Mouse (Mus musculus): ENCODE results near the gene Lxn.

Lxn gene

GRCm38 (mm10) chr3:67463450-67464372 is at the start of gene Lxn:
Gene Lxn, minus strand, starts transcription at chr3:67463926.
- peak; percentile 46 to 75 for DNase-seq (ENCODE audit: low spot score in 2 of 2)

GRCm38 (mm10) chr3:67512807-67513206 is 49.1 kb upstream of the Lxn start:
- DNase-seq (ENCODE audit: low spot score in 2 of 2): peak; percentile 71 to 84

- no peak for DNase-seq (ENCODE audit: low spot score in 2 of 2)
Observed at GRCm38 (mm10) chr3:67508216-67508892, 44.6 kb upstream of the Lxn start.

- no peak for DNase-seq (ENCODE audit: low spot score in 2 of 2)
Observed at GRCm38 (mm10) chr3:67505286-67505685, 41.6 kb upstream of the Lxn start.

GRCm38 (mm10) chr3:67503878-67504277 is 40.2 kb upstream of the Lxn start:
- no peak for DNase-seq (ENCODE audit: low spot score in 2 of 2)

GRCm38 (mm10) chr3:67499406-67499791 is 35.7 kb upstream of the Lxn start:
- DNase-seq (ENCODE audit: low spot score in 2 of 2): no peak

GRCm38 (mm10) chr3:67498773-67499405 is 35.2 kb upstream of the Lxn start:
- DNase-seq (ENCODE audit: low spot score in 2 of 2): no peak

- no peak for DNase-seq (ENCODE audit: low spot score in 2 of 2)
Observed at GRCm38 (mm10) chr3:67497998-67498397, 34.3 kb upstream of the Lxn start.

- DNase-seq (ENCODE audit: low spot score in 2 of 2): no peak
Observed at GRCm38 (mm10) chr3:67496310-67496709, 32.6 kb upstream of the Lxn start.

GRCm38 (mm10) chr3:67493132-67493531 is 29.4 kb upstream of the Lxn start:
- no peak for DNase-seq (ENCODE audit: low spot score in 2 of 2)

GRCm38 (mm10) chr3:67492086-67492869 is 28.6 kb upstream of the Lxn start:
- no peak for DNase-seq (ENCODE audit: low spot score in 2 of 2)

GRCm38 (mm10) chr3:67490156-67490555 is 26.4 kb upstream of the Lxn start:
- DNase-seq (ENCODE audit: low spot score in 2 of 2): no peak

GRCm38 (mm10) chr3:67485233-67485632 is 21.5 kb upstream of the Lxn start:
- DNase-seq (ENCODE audit: low spot score in 2 of 2): no peak

GRCm38 (mm10) chr3:67482400-67482799 is 18.7 kb upstream of the Lxn start:
- DNase-seq (ENCODE audit: low spot score in 2 of 2): no peak

GRCm38 (mm10) chr3:67479806-67480205 is 16.1 kb upstream of the Lxn start:
- no peak for DNase-seq (ENCODE audit: low spot score in 2 of 2)

- no peak for DNase-seq (ENCODE audit: low spot score in 2 of 2)
Observed at GRCm38 (mm10) chr3:67473438-67473837, 9.7 kb upstream of the Lxn start.

GRCm38 (mm10) chr3:67471408-67472127 is 7.8 kb upstream of the Lxn start:
- no peak for DNase-seq (ENCODE audit: low spot score in 2 of 2)

GRCm38 (mm10) chr3:67467281-67467680 is 3.6 kb upstream of the Lxn start:
- no peak for DNase-seq (ENCODE audit: low spot score in 2 of 2)

- no peak for DNase-seq (ENCODE audit: low spot score in 2 of 2)
Observed at GRCm38 (mm10) chr3:67466576-67466975, 2.9 kb upstream of the Lxn start.

GRCm38 (mm10) chr3:67463001-67463400 is 725 bp downstream of the Lxn start:
- DNase-seq (ENCODE audit: low spot score in 2 of 2): no peak

- DNase-seq (ENCODE audit: low spot score in 2 of 2): no peak
Observed at GRCm38 (mm10) chr3:67462578-67462977, 1.1 kb downstream of the Lxn start.
